Mouse (Mus musculus): ENCODE measurements around the gene Pgm2l1.

DNA sequence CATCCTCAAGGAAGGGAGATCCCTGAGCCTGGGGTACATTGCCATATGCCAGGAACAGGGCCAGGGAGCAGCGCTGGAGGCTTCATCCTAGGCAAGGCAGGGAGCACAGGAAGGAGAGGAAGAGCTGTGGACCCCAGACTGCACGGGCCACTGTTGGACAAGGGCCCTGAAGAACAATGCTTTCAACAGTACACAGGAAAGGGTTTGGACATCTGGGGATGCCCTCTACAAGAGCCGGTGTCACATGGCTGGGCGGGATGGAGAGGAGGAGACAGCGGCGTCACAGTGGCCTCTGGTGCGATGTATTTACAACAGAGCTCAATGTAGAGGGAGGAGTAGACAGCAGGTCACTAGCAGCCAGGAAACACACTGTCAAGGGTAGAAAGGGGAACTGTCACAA, 100.3 kb downstream of the Pgm2l1 start:
- TF ChIP-seq CTCF (conservative IDR thresholded peaks at IDR 0.05; ENCODE audit: low read length) (no peak), POU5F1 (IDR thresholded peaks at IDR 0.05; ENCODE audit: borderline replicate concordance, low read length) (no peak), NANOG (IDR thresholded peaks at IDR 0.05; ENCODE audit: borderline replicate concordance, low read length) (no peak)
